Mouse (Mus musculus): ENCODE data around the gene Tex26. TPM values are rescaled to one million over a fixed set of nuclear protein-coding genes. Genes with fewer than 3 reads are reported as not detected.

Gene Tex26
- polyA plus RNA-seq, 1 experiment = 0.34 TPM

DNA sequence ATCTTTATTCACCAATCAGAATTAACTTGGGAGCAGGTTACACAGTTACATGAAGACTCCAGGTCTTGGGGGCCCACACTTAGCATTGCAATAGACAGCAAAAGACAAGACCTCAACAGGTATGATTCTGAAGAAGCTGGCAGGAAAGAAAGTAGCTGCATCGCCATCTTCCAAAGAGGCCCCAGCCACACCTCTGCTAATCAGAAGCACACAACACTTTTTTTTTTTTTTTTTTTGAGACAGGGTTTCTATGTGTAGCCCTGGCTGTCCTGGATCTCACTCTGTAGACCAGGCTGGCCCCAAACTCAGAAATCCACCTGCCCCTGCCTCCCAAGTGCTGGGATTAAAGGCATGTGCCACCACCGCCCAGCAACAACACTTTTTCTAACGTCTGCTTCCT lies 12.9 kb upstream of the Tex26 start:
- H3K4me3 ChIP-seq (replicated peaks; ENCODE audit: insufficient read depth, low read depth, low read length) = no peak overlapping the region
- 96% methylated on average over 3 of the region's 3 CpGs for WGBS
- no peak overlapping the region for H3K27ac ChIP-seq (ENCODE audit: insufficient read depth, low read length)
- no peak for DNase-seq
- TF ChIP-seq CTCF (IDR thresholded peaks at IDR 0.05; ENCODE audit: borderline replicate concordance, insufficient read depth, low read depth, low read length) = no peak
- TF ChIP-seq POLR2A (IDR thresholded peaks at IDR 0.05; ENCODE audit: borderline replicate concordance, insufficient read depth, low read length) = no peak
- H3K4me1 ChIP-seq (ENCODE audit: control insufficient read depth, insufficient read depth, low read length) = peaks cover 8% of the 10 kb centered on the region
- no peaks in the 10 kb centered on the region for H3K27me3 ChIP-seq (ENCODE audit: control insufficient read depth, insufficient read depth, low read length)

DNA sequence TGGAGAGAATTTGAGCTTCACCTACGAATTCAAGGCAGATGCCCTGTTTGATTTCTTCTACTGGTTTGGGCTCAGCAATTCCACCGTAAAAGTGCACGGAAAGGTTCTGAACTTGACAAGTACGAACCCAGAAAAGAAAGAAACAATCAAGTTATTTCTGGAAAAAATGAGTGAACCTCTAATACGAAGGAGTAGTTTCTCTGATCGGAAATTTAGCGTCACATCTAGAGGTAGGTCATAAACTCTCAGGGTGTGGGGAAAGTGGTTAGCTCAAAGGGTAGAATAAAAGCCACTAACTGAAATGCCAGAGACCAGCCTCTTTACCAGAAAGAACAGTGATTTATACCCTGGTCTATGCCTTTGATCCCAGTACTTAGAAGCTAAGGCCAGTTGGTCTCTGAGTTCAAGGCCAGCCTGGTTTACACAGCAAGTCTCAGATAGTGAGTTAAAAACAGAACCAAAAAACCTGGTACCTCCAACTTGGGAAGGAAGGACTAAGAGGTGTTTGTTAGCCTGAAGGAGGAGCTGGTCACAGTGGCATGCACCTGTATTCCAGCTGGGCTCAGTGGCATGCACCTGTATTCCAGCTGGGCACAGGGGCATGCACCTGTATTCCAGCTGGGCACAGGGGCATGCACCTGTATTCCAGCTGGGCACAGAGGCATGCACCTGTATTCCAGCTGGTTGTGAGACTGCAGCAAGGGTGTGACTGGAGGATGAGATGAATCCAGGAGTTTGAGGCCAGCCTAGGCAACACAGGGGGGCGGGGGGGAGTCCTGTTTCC lies 12.0 kb upstream of the Tex26 start:
- Histone ChIP-seq H3K4me3 (replicated peaks; ENCODE audit: insufficient read depth, low read depth, low read length) (no peak overlapping the region), H3K27me3 (ENCODE audit: control insufficient read depth, insufficient read depth, low read length) (no peaks in the 10 kb centered on the region)
- 94% methylated on average over 8 of the region's 8 CpGs for WGBS

DNA sequence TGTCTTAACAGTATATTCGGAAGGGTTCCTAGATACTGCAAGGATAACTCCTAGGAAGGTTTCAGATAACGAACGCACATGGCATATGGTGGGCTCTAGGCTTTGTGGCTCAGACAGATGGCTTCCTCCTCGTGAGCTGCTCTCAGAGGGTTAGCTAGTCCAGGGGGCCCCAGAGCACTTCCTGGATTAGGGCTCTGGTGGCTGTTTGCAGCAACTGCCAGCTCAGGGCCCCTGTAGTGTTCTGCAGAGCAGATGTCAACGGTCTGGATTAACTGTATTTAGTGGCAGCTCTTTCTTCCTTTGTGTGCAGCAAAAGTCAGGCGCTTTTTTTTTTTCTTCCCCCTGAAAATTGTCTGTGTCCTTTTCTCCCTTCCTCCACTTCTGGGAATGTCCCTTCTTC lies 11.1 kb upstream of the Tex26 start:
- no peak for TF ChIP-seq POLR2A (IDR thresholded peaks at IDR 0.05; ENCODE audit: borderline replicate concordance, insufficient read depth, low read length)
- Histone ChIP-seq H3K4me1 (ENCODE audit: control insufficient read depth, insufficient read depth, low read length) (peaks cover 8% of the 10 kb centered on the region), H3K27ac (ENCODE audit: insufficient read depth, low read length) (no peak overlapping the region), H3K4me3 (replicated peaks; ENCODE audit: insufficient read depth, low read depth, low read length) (no peak overlapping the region), H3K27me3 (ENCODE audit: control insufficient read depth, insufficient read depth, low read length) (no peaks in the 10 kb centered on the region)
- WGBS = 29% methylated on average over 6 of the region's 6 CpGs
- no peak for DNase-seq

More for the DNA sequence above, 12.0 kb upstream of the Tex26 start:
- DNase-seq = no peak
- no peak for TF ChIP-seq POLR2A (IDR thresholded peaks at IDR 0.05; ENCODE audit: borderline replicate concordance, insufficient read depth, low read length)
- Histone ChIP-seq H3K4me1 (ENCODE audit: control insufficient read depth, insufficient read depth, low read length) (peaks cover 8% of the 10 kb centered on the region), H3K27ac (ENCODE audit: insufficient read depth, low read length) (no peak overlapping the region)

DNA sequence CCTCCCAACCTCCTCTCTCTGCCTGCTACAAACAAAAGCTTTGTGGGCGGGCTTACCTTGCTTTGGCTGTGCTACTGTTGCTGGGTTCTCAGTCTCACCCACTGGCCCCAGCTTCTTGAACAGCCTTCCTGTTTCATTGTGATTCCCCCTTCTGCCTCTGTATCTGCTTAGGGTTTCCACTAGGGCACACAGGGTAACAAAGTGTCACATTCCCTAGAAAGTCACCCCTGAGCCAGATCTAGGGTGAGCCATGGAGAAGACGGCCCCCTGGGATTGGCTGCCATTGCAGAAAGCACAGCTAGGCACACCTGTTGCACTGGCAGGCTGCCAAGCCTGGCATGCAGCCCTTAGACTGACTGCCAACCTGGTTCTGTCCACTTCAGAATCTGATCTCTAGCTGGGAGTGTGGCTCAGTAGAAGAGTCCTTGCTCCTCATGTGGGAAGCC lies 10.6 kb upstream of the Tex26 start:
- 25% methylated on average over 2 of the region's 2 CpGs for WGBS
- TF ChIP-seq CTCF (IDR thresholded peaks at IDR 0.05; ENCODE audit: borderline replicate concordance, insufficient read depth, low read depth, low read length) (no peak), POLR2A (IDR thresholded peaks at IDR 0.05; ENCODE audit: borderline replicate concordance, insufficient read depth, low read length) (no peak)
- H3K4me1 ChIP-seq (ENCODE audit: control insufficient read depth, insufficient read depth, low read length) = peaks cover 8% of the 10 kb centered on the region
- H3K27ac ChIP-seq (ENCODE audit: insufficient read depth, low read length) = no peak overlapping the region
- H3K27me3 ChIP-seq (ENCODE audit: control insufficient read depth, insufficient read depth, low read length) = no peaks in the 10 kb centered on the region
- DNase-seq = peak; percentile 84
- no peak overlapping the region for H3K4me3 ChIP-seq (replicated peaks; ENCODE audit: insufficient read depth, low read depth, low read length)

DNA sequence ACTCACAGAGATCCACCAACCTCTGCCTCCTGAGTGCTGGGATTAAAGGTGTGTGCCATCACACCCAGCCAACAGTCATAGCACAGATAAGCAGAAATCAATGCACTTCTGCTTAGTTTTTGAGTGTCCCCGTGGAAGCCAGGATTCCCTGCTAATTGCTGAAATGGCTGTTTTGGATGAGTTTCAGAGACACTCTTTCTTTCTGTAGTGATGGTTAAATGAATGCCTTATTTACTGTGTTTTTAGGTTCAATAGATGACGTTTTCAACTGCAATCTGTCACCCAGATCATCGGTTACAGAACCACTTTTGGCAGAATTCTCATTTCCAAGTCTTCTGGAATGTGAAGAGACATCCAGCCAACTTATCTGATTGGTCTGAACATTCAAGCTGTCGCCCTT lies 9.9 kb upstream of the Tex26 start:
- H3K27ac ChIP-seq (ENCODE audit: insufficient read depth, low read length) = no peak overlapping the region
- DNase-seq = no peak
- TF ChIP-seq POLR2A (IDR thresholded peaks at IDR 0.05; ENCODE audit: borderline replicate concordance, insufficient read depth, low read length) (no peak), CTCF (IDR thresholded peaks at IDR 0.05; ENCODE audit: borderline replicate concordance, insufficient read depth, low read depth, low read length) (no peak)
- H3K4me3 ChIP-seq (replicated peaks; ENCODE audit: insufficient read depth, low read depth, low read length) = no peak overlapping the region
- H3K27me3 ChIP-seq (ENCODE audit: control insufficient read depth, insufficient read depth, low read length) = no peaks in the 10 kb centered on the region
- H3K4me1 ChIP-seq (ENCODE audit: control insufficient read depth, insufficient read depth, low read length) = peaks cover 8% of the 10 kb centered on the region
- whole genome bisulfite sequencing = 66% methylated on average over 4 of the region's 4 CpGs

DNA sequence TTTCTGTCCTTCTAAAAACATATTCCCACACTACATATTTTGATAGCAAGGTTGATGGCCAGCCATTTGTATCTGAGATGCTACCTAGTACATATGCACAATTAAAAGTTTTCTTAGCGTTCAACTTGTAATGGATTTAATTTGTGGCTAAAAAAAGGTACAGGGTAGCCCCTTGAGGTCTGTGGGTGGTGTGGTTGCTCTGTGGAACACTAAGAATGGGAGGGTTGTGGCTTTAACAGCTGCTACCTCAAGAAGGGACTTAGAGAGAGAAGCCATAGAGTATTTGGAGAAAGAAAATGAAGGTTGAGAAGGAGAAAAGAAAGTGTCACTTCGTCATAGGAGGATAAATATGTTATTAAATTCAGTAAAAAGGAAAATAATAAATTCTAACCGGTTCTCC lies 8.5 kb upstream of the Tex26 start:
- no peak for TF ChIP-seq CTCF (IDR thresholded peaks at IDR 0.05; ENCODE audit: borderline replicate concordance, insufficient read depth, low read depth, low read length)
- no peak for TF ChIP-seq POLR2A (IDR thresholded peaks at IDR 0.05; ENCODE audit: borderline replicate concordance, insufficient read depth, low read length)
- DNase-seq = no peak
- Histone ChIP-seq H3K4me3 (replicated peaks; ENCODE audit: insufficient read depth, low read depth, low read length) (no peak overlapping the region), H3K27me3 (ENCODE audit: control insufficient read depth, insufficient read depth, low read length) (no peaks in the 10 kb centered on the region), H3K27ac (ENCODE audit: insufficient read depth, low read length) (no peak overlapping the region), H3K4me1 (ENCODE audit: control insufficient read depth, insufficient read depth, low read length) (peaks cover 8% of the 10 kb centered on the region)
- 98% methylated on average over 3 of the region's 3 CpGs for WGBS

DNA sequence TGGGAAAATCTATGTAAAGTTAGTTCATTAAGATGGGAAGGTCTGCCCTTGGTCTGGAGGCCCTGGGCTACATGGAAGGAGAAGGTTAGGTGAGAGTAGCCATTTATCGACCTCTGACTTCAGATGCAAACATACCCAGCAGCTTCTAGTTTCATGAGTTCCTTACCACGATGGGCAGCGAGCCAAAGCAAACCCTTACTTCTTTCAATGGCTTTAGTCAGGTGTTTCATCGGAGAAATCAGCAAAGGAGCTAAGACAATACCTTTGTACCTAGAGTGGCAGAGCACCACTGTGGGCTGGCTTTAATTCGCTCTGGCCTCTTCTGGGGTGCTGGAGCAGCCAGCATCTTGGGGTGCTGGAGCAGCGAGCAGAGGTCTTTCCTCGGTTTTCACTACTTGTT lies 5.8 kb upstream of the Tex26 start:
- Histone ChIP-seq H3K4me1 (ENCODE audit: control insufficient read depth, insufficient read depth, low read length) (peaks cover 8% of the 10 kb centered on the region; the same call in 1 of the 2 replicates), H3K27ac (ENCODE audit: insufficient read depth, low read length) (no peak overlapping the region), H3K4me3 (replicated peaks; ENCODE audit: insufficient read depth, low read depth, low read length) (no peak overlapping the region), H3K27me3 (ENCODE audit: control insufficient read depth, insufficient read depth, low read length) (no peaks in the 10 kb centered on the region)
- no peak for TF ChIP-seq CTCF (IDR thresholded peaks at IDR 0.05; ENCODE audit: borderline replicate concordance, insufficient read depth, low read depth, low read length)
- TF ChIP-seq POLR2A (IDR thresholded peaks at IDR 0.05; ENCODE audit: borderline replicate concordance, insufficient read depth, low read length) = no peak
- WGBS = 75% methylated on average over 7 of the region's 7 CpGs
- DNase-seq = no peak

DNA sequence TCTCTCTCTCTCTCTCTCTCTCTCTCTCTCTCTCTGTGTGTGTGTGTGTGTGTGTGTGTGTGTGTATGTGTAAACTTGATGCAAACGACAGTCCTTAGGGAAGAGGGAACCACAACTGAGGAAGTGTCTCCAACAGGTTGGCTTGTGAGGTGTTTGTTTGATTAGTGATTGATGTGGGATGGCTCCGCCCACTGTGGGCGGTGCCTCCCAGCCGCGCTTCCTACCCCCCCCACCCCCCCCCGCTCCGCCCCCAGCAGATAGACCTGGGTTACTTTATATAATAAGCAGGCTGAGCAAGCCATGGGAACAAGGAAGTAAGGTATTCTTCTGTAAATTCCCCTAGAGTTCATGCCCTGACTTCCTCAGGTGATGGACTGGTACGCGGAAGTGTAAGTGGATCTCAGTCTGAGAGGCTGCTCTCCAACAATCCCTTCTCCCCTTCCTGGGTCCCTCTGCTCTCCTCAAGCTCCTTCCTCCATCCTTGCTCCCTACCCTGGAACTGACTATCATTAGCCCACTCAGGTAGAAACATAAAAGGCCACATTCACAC lies 5.2 kb upstream of the Tex26 start:
- Histone ChIP-seq H3K4me3 (replicated peaks; ENCODE audit: insufficient read depth, low read depth, low read length) (no peak overlapping the region), H3K27me3 (ENCODE audit: control insufficient read depth, insufficient read depth, low read length) (no peaks in the 10 kb centered on the region), H3K27ac (ENCODE audit: insufficient read depth, low read length) (no peak overlapping the region), H3K4me1 (ENCODE audit: control insufficient read depth, insufficient read depth, low read length) (peaks cover 2% of the 10 kb centered on the region; the same call in 1 of the 2 replicates)
- no peak for DNase-seq
- TF ChIP-seq CTCF (IDR thresholded peaks at IDR 0.05; ENCODE audit: borderline replicate concordance, insufficient read depth, low read depth, low read length) (no peak), POLR2A (IDR thresholded peaks at IDR 0.05; ENCODE audit: borderline replicate concordance, insufficient read depth, low read length) (no peak)
- 39% methylated on average over 9 of the region's 9 CpGs for WGBS
